Mouse (Mus musculus) CD4-positive, CD25-positive, alpha-beta regulatory T cell, adult 4 months (primary cell): ENCODE measurements around the gene Gm4131. TPM values are rescaled to one million over a fixed set of nuclear protein-coding genes. Genes with fewer than 3 reads are reported as not detected.

Experiments
- ATAC-seq: one replicate; pipeline ENCODE4 v1.8.0; 2017
- polyA plus RNA-seq, 2 experiments: library from polyadenylated mRNA; unstranded; fragments of 100-300 nt; shearing (Covaris generic); gene quantifications; one replicate each; pipeline ENCODE4 v1.2.1; 2017

The Gm4131 gene
- polyA plus RNA-seq, 2 experiments from 2014 or later: not detected

DNA sequence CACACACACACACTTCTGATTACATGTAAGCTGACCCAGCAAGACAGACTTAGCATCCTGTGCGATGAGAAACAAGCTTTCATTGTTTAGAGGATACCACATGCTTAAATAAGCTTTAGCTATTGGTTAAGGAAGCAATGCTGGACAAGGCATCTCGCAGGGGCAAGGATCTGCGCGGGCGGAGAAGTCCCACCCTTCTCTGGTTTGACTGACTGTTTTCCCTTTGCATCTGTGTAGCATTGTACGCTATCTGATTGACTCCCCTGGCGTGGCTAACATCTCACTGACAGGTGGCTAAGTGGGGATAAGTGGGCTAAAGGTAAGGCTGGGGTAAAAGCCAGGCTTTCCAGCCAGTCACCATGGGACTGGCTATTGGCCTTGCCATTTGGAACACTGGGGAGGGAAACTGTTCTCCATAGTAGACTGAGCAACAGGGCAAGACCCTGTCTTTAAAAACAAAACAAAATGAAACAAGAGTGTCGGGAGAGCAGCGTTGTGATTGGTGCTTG, 110.4 kb downstream of the Gm4131 start, which contains the start of gene Gucy1b2:
Gucy1b2 (minus strand) TSS at position 51 of the 509 bp plus-strand sequence.
- no peak for ATAC-seq

DNA sequence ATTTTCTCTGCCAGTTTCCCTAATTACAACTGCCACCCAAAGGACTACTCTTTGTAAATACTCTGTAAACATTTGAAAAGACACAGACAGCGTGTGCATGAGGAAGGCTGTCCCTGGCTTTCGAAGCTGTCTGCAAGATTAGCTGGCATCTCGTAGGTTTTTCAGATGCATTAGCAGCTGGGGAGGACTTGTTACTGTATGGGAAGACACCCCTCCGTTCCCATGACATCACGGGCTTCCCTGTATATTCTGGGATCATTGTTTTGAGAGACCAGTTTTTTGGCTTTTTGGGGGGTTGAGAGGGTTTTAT, 111.2 kb downstream of the Gm4131 start:
- ATAC-seq: no peak

DNA sequence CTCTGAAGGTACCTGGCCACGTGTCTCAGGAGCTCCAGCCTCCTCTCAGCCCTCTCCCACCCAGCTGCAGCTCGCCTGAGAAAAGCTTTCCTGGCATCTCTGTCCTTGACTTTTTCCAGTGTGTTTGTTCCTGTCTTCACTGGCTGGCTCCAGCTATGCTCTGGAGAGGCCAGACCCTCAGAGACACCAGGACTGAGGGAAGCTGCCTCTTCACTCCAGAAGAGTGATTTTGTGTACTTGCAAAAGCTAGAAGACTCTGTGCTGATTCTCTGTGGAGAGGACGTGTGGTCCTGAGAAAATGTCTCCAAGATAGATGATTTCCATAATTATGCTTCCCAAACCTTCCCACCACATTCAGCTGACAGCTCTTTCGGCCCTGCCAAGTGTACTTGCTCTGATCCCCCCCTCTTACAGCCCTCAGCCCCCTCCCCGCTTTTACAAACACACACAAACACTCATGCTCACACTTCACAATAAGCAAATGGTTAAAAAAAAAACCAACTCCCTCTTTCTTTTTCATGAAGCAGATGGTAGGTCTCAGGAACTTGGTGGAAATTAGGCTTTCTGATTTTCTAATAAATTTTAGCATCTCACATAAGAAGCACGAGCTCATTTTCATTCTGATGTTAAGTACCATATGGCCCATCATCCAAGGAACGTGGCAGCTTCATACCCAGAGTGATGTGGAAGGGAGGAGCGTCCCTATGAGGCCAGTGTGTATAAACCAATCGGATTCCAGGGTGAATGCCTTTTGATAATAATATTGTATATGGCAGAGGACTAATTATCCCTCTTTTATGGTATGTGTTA, 111.8 kb downstream of the Gm4131 start:
- ATAC-seq: no peak

DNA sequence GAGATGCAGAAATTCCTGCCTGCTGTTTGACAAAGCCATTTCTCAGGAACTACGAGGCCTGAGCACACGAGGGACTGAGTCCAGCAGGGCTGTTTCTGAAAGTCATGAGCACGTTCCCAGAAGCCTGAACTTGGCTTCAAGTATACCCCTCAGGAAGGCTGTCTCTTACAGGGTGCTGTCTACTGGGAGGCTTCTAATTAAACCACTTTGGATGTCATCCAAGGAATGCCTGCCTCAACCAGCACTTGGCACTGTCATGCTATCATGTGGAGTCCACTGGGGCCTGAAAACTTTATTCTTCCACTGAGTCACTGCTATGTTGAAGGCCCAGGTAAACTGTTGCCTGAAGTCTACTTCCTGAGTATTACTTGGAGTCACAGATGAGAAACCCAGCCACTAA, 112.6 kb downstream of the Gm4131 start:
- no peak for ATAC-seq

DNA sequence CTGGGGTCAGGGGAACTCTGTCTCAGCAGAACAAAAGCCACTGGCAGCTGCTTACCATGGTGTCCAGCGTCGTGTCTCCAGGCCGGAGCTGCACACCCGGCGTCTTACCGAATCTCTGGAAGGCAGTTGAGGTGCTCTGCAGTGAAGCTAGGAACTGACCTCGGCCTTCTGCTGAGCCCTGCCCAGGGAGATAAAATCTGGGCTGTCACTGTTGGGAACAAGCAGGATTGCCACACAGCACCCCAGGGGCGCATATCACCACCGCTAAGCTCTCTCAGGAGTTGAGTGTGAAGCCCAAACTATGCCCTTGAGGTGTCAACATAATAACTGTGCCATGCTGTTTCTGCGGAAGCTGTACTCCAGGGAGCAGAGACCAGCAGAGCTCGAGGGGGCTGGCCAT, 113.4 kb downstream of the Gm4131 start:
- ATAC-seq: no peak

DNA sequence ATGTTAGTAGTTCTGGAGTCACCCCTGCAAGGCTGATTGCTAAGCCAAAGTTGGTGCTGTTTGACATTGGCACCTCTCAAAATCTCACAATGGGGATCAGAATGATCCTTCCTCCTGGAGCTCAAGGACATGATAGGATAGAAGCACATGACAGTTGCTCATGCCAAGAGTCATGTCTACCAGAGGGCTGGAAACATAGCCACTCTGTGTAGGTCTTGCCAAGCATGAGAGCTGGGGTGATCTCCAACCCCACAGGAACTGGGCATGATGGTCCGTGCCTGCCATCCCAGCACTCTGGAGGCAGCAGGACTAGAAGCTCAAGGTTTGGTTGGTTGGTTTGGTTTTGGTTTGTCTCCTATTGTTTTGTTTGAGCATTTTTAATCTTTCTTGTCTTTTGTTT, 116.0 kb downstream of the Gm4131 start:
- no peak for ATAC-seq

DNA sequence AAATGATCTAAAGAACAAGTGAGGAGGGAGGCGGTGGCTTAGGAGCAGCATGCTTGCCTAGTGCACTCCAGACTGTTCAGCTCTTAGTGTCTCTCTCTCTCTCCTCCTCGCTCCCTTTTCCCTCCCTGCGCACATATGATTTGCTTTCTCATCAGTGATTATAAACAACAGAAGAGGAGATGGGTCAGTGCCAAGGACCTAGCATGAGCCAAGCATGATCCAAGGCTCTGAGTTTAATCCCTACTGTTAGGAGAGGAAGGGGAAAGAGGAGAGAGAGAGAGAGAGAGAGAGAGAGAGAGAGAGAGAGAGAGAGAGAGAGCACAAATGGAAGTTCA, 119.5 kb downstream of the Gm4131 start:
- no peak for ATAC-seq

DNA sequence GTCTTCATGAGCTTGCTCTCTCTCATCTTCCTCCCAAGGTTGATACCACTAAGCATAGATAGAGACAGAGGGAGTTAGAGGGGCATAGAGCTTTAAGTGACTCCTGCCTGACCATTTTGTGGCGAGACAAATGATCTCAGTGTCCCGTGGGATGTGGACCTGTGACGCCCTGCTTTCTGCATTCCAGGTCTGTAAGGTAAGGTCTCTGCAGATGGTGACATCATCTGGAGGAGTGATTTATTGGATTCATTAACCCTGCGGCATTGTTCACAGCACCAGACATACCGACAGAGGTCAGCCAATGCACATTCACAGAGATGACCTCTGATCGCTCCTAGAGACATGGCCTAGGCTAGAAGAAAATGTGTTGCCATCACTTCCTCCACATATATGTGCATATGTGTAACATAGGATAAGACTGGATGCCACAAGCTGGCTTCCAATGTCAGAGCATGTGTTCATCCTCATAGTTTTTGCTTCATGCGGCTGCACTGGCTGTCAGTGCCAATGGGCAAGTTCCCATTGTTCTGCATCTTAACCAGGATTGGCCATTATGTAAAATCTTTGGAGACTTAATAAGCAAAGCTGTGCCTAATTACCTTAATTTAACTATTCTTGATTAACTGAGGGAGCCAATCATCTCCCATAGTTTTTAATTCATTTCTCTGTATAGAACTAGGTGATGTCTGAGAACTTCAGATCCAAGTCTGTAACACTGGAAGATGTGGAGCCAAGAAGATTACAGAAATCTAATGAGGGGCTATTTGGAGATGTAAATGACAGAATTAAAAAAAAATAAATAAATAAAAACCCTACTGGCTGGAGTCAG, 120.1 kb downstream of the Gm4131 start:
- ATAC-seq: no peak

DNA sequence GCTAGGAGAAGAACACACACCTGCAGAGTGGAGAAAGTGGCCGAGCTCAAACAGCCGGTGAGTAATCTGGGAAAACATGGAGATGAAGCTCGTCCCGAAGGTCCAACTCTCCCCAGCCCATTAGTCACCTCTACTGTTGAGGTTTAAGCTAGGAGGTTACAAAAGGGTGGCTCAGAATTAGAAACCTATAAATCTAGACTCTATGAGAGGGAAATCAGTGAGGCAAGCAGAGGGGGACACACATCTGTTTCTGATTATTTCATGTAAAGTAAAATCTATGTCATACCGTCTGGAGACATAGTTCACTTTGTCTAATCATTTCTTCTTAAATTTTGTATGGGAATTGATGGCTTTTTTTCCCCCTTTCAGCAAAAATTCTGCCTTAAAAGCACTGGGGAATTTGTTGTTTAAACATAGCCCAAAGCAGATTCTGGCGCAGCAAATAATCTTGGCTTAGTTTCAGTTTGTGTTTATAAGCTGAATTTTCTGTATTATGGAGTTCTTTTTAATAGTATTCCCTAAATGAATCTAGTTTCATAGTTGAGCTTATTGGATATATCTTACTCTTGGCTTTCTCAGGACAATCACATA, 122.8 kb downstream of the Gm4131 start:
- ATAC-seq: no peak

DNA sequence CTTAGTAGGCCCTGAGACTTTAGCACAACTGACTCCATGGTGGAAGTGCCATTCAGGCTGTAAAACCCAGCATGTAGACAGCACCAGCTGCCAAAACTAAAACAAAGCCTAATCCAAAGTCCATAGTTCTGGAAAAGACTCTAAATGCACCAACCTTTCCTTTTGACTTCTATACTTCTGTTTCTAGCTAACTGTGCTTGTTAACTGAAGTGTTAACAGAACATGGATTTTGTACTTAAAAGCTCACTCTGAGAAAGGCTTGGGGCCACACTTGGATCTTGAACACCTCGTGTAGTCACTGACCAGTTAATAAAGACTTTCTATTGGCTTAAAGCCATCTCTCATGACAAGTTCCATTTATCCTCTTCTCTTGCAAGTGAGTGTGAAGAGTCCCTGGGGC, 123.8 kb downstream of the Gm4131 start:
- no peak for ATAC-seq

DNA sequence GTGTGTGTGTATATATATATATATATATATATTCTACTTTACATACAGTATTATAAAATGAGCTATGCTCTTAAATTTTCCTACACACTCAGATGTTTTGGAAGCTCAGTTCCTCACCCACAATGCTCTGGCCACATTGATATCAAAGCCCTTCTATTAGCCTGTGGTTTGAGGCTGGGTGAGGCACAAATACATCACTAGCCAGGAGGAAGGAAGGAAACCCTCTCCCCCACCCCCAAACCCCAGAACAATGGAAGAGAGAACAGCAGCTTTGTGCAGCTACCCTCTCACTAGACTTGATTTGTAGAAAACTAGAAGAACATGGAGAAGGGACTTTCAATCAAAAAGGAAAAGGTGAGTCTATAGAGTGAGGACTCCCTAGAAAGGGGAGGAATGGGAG, 126.7 kb downstream of the Gm4131 start:
- no peak for ATAC-seq

DNA sequence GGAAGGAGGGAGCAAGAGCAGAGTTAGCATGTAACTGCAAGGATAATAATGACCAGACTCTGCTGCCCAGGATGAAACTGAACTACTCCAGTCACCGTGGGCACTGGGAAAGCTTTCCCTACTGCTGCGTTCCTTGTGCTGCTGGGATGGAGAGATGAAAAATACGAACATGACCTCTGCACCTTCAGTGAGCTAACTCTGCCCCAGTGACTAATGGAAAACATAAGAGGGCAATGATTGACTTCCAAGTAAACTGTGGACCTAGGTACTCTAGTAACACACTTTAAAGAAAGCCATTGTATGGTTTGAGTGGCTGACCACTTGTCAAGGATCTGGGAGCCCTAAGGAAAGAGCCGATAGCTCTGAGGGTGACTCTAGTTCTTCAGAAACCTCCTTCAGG, 128.5 kb downstream of the Gm4131 start:
- ATAC-seq: no peak

DNA sequence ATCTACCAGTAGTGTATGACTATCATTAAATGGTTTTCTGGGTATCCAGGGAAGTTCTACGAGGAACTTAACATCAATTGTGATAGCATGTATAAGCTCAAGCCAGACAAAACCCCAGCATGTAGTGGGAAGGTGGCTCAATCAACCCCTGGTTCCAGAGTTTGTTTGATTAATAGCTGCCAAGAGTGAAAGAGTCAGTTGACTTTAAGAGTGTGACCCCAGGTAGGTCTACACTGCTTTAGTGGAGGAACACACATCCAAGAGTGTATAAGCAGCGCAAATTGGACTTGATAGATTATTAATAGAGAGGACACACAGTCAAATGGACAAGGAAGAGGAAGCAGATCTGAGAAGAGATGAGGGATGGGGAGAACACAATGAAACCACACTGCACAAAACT, 128.9 kb downstream of the Gm4131 start:
- ATAC-seq: no peak

DNA sequence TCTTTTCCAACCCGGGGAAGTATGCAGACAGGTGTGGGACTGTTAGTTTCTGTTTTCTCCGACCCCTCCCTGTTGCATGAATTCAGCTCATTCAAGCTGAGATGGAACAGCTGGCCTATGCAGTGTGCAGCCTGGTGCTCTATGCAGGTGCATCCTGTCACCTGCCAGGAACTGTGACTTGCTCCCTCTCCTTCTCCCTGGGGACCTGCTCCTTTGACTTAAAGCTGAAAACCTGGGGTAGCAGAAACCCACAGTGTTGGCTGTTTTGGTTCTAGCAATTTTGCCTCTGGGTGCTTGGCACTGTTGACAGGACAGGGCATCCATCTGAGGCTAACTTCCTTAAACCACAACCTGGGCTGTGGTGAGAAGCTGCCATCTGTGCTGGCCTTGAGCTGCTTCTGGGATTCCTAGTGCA, 141.4 kb downstream of the Gm4131 start:
- ATAC-seq: no peak

DNA sequence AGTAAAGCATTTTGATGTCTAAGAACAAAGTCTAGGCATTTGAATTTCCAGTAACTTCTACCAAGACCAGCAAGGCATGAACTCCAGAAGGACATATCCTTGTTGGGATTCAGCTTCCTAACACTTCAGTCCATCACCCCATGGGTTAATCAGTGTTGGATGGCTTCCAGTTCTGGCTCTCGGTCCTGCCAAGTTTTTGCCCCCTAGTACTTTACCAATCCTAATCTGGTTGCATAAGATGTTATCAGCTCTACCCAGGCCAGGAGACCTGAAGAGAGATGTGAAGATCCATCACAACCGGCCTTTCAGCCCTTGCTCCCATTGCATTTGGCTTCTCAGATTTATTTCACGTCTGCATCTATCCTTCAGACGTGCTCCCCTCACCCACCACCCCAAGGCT, 144.5 kb downstream of the Gm4131 start:
- ATAC-seq: no peak

DNA sequence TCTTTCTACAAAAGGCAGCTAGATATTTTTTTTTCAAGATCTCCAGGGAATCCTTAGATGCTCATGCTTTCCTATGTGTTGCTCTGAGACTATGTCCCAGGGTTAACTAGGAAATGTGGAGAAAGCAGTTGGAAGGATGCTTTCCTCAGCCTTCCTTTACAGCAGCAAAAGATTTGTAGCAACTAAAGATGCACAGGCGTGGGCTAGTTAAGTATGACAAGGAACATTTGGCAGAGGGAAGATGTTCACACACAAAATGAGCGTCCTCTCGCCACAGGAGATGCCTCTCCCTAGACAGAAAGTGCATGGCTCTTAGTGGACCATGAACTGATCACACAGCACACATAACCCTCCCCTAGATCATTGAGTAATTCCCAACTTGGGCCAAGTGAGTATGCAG, 149.2 kb downstream of the Gm4131 start:
- ATAC-seq: no peak

DNA sequence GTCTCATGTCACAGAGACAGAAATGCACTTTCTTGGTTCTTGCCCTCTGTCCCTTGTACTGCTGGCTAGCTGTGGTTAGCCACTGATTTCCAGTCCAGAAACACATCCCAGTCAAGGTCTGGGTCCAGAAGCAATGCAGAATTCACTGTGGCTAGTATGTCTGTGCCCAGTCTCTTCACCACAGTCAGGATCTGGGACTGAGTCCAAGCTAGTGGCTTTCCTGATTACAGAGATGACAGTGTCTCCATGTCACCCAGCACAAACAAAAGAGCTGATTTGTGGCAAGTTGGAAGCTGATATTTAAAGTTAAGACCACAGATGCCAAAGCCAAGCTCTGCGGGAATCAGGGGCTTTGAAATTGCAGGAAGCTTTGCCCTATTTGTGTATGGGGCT, 150.0 kb downstream of the Gm4131 start:
- no peak for ATAC-seq

DNA sequence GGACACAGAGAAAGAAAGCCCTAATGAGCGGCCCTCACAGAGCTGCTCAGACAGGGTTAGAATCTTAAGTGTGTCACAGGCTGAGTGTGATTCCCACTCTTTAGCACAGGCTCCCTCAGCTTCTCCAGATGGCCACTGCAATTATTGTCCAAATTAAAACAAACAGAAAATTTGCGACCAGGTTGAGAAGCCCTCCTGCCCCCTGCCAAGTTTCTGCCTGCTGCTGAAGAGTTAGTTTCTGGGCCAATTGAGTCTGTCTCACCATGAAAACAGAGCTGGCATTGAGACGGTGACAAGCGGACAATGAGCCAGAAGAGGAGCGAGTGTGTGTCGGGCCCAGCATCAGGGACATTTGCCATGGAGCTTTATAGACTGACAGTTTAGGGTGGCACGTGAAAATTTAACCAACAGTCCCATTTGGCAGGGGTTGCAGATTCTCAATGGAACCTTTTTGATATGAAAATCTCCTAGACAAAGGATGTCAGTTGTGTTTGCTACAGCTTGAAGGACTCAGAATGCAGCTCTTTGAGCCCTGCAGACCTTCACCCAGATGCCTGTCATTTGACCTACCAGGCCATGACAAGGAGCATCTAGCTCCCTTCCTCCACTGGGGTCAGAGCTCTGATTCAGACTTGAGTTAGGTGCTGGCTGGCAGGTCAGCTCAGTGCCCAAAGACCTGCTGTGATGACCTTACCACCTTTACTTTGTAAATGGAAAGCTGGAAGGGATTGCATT, 150.5 kb downstream of the Gm4131 start:
- ATAC-seq: no peak

Other genes starting within 250 kb of the Gm4131 start
- gene Gucy1b2, start 110.6 kb downstream of the Gm4131 start, polyA plus RNA-seq: not detected
- not detected for gene Fam124a, start 11.2 kb downstream of the Gm4131 start, polyA plus RNA-seq
- gene Serpine3, start 96.7 kb upstream of the Gm4131 start, polyA plus RNA-seq: not detected
- gene Ints6, start 194.2 kb upstream of the Gm4131 start, polyA plus RNA-seq: 10 to 100 TPM; 17.1 to 26.8 TPM